Mouse (Mus musculus): Measurements from ENCODE around the gene Fam131c.

DNA sequence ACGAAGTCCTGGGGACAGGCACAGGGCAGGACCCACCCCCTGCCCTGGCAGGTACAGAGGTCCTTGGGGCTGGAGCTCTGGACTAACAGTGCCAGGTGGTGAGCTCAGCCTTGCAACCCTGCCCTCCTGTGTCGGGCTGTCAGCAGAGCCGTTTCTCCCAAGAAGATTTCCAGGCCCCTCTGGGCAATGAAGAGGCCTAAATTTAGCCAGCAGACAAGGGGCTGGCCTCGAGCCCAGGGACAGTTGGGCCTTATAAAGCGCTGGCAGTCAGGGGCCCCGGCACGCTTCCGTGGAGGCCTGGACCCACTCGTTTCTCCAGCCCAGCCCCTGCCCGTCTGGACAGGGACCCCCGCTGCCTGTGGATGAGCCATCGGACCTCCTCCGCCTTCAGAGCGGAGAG is 53.4 kb downstream of the Fam131c start:
- no peak for TF ChIP-seq CTCF (conservative IDR thresholded peaks at IDR 0.05; ENCODE audit: low read length)
- TF ChIP-seq NANOG (IDR thresholded peaks at IDR 0.05; ENCODE audit: borderline replicate concordance, low read length), result no peak
